Mouse (Mus musculus) urinary bladder, postnatal 14 days (tissue): Measurements from ENCODE around the gene Dyrk3.

Experiments used
- DNase-seq: peaks from one replicate; pipeline ENCODE4 v3.0.0; 2021; ENCODE audit warnings: low spot score

The Dyrk3 gene

GRCm38 (mm10) chr1:131112576-131112975 is 25.6 kb downstream of the Dyrk3 start:
- peak; percentile 69 for DNase-seq

GRCm38 (mm10) chr1:131110525-131111106 is 27.5 kb downstream of the Dyrk3 start:
- peak; percentile 35 for DNase-seq

GRCm38 (mm10) chr1:131107575-131108308 is 30.4 kb downstream of the Dyrk3 start:
- peak; percentile 78 for DNase-seq

GRCm38 (mm10) chr1:131103776-131104424 is 34.2 kb downstream of the Dyrk3 start:
- DNase-seq: no peak

GRCm38 (mm10) chr1:131100808-131101207 is 37.3 kb downstream of the Dyrk3 start:
- no peak for DNase-seq

GRCm38 (mm10) chr1:131097700-131098094 is 40.4 kb downstream of the Dyrk3 start, which contains the start of gene Mapkapk2:
Mapkapk2 (minus strand) TSS chr1:131097826.
- DNase-seq: peak; percentile 95

GRCm38 (mm10) chr1:131096803-131097699 is 41.1 kb downstream of the Dyrk3 start:
- peak; percentile 66 for DNase-seq

- no peak for DNase-seq
These were observed 41.9 kb downstream of the Dyrk3 start for GRCm38 (mm10) chr1:131096132-131096695.

GRCm38 (mm10) chr1:131095574-131095973 is 42.6 kb downstream of the Dyrk3 start:
- DNase-seq: no peak

- DNase-seq: no peak
These were observed 44.3 kb downstream of the Dyrk3 start for GRCm38 (mm10) chr1:131093889-131094288.

- DNase-seq: no peak
These were observed 45.3 kb downstream of the Dyrk3 start for GRCm38 (mm10) chr1:131092846-131093245.

- no peak for DNase-seq
These were observed 46.0 kb downstream of the Dyrk3 start for GRCm38 (mm10) chr1:131092173-131092572.

GRCm38 (mm10) chr1:131091481-131091880 is 46.7 kb downstream of the Dyrk3 start:
- no peak for DNase-seq

GRCm38 (mm10) chr1:131090877-131091276 is 47.3 kb downstream of the Dyrk3 start:
- no peak for DNase-seq

- no peak for DNase-seq
These were observed 47.9 kb downstream of the Dyrk3 start for GRCm38 (mm10) chr1:131090261-131090660.

GRCm38 (mm10) chr1:131089525-131090127 is 48.5 kb downstream of the Dyrk3 start:
- DNase-seq: no peak

- DNase-seq: no peak
These were observed 49.6 kb downstream of the Dyrk3 start for GRCm38 (mm10) chr1:131088547-131088946.

GRCm38 (mm10) chr1:131086907-131087306 is 51.2 kb downstream of the Dyrk3 start:
- peak; percentile 46 for DNase-seq

GRCm38 (mm10) chr1:131085957-131086739 is 52.0 kb downstream of the Dyrk3 start:
- no peak for DNase-seq

- DNase-seq: no peak
These were observed 52.9 kb downstream of the Dyrk3 start for GRCm38 (mm10) chr1:131085272-131085671.
